Mouse (Mus musculus) lung, embryonic 15.5 days (tissue): ENCODE measurements around the gene Sumo1. TPM values are rescaled to one million over a fixed set of nuclear protein-coding genes. Genes with fewer than 3 reads are reported as not detected.

Source experiments
- ATAC-seq: fragments of 200-750 bp; cut with Nextera tagmentation; 2 replicates; pipeline ENCODE4 v1.8.0; 2017; ENCODE audit warnings: moderate number of reproducible peaks, borderline replicate concordance; ENCODE audit not compliant: low FRiP score, low TSS enrichment; ENCODE audit errors: extremely low read depth
- H3K27ac ChIP-seq: fragments of 300-500 bp; sonication (generic); 2 replicates; pipeline ENCODE4 v1.5.1; 2015; ENCODE audit warnings: moderate library complexity, mild to moderate bottlenecking, inconsistent platforms
- H3K27me3 ChIP-seq: fragments of 300-500 bp; sonication (generic); 2 replicates; pipeline ENCODE4 v1.6.1; 2015; ENCODE audit warnings: inconsistent platforms
- H3K36me3 ChIP-seq: fragments of 300-500 bp; sonication (generic); 2 replicates; pipeline ENCODE4 v1.6.1; 2015; ENCODE audit warnings: inconsistent platforms
- H3K4me1 ChIP-seq: fragments of 300-500 bp; sonication (generic); 2 replicates; pipeline ENCODE4 v1.6.1; 2015; ENCODE audit warnings: inconsistent platforms
- H3K4me2 ChIP-seq: fragments of 300-500 bp; sonication (generic); 2 replicates; pipeline ENCODE4 v1.6.1; 2015; ENCODE audit warnings: inconsistent platforms, mild to moderate bottlenecking, moderate library complexity
- H3K4me3 ChIP-seq: fragments of 300-500 bp; sonication (generic); 2 replicates; pipeline ENCODE4 v1.5.1; 2015; ENCODE audit warnings: mild to moderate bottlenecking, inconsistent platforms
- H3K9ac ChIP-seq: fragments of 300-500 bp; sonication (generic); 2 replicates; pipeline ENCODE4 v1.6.1; 2015; ENCODE audit warnings: inconsistent platforms
- H3K9me3 ChIP-seq: fragments of 300-500 bp; sonication (generic); 2 replicates; pipeline ENCODE4 v1.6.1; 2016; ENCODE audit warnings: inconsistent platforms
- WGBS: fragments of 180-500 bp; shearing (Covaris S2); methylation state at CpG from one replicate; pipeline ENCODE4 v1.1.7; 2015; 5-methylcytosine and 5-hydroxymethylcytosine counted together
- polyA plus RNA-seq: library from polyadenylated mRNA; unstranded; fragments of >200 nt; fragmentation: Nextera tagmentation; extraction: Ambion mirVana; gene quantifications from 2 replicates; pipeline ENCODE4 v1.2.1, GENCODE M21; 2015

Gene Sumo1
- polyA plus RNA-seq, 1 experiment from 2014 or later = 400 TPM

GRCm38 (mm10) chr1:59584656-59585410, 85.8 kb downstream of the Sumo1 start:
- Histone ChIP-seq H3K4me3 (peak overlapping the region; percentile 17; the same call in 1 of the 2 replicates), H3K9ac (no peak overlapping the region)
- no peak for ATAC-seq

GRCm38 (mm10) chr1:59580880-59581279, 89.8 kb downstream of the Sumo1 start:
- no peak overlapping the region for H3K9ac ChIP-seq
- no peak overlapping the region for H3K4me2 ChIP-seq
- WGBS = 61% methylated on average over 3 of the region's 3 CpGs
- H3K36me3 ChIP-seq = no peaks in the 10 kb centered on the region
- no peak for ATAC-seq
- H3K4me3 ChIP-seq = no peak overlapping the region
- H3K9me3 ChIP-seq = no peaks in the 10 kb centered on the region
- peak overlapping the region; percentile 62; the same call in 1 of the 2 replicates for H3K27ac ChIP-seq
- H3K4me1 ChIP-seq = peaks cover 44% of the 10 kb centered on the region
- no peaks in the 10 kb centered on the region for H3K27me3 ChIP-seq

More at GRCm38 (mm10) chr1:59584656-59585410, 85.8 kb downstream of the Sumo1 start:
- peak overlapping the region; percentile 45 for H3K4me2 ChIP-seq
- H3K27me3 ChIP-seq = no peaks in the 10 kb centered on the region
- H3K4me1 ChIP-seq = peaks cover 28% of the 10 kb centered on the region
- H3K27ac ChIP-seq = no peak overlapping the region
- H3K36me3 ChIP-seq = no peaks in the 10 kb centered on the region
- H3K9me3 ChIP-seq = no peaks in the 10 kb centered on the region
- WGBS = 18% methylated on average over 18 of the region's 18 CpGs

- Histone ChIP-seq H3K36me3 (no peaks in the 10 kb centered on the region), H3K27me3 (no peaks in the 10 kb centered on the region), H3K4me1 (peaks cover 44% of the 10 kb centered on the region), H3K27ac (peak overlapping the region; percentile 62), H3K4me2 (no peak overlapping the region), H3K9me3 (no peaks in the 10 kb centered on the region), H3K9ac (no peak overlapping the region), H3K4me3 (no peak overlapping the region)
- WGBS = 2% methylated on average over 8 of the region's 8 CpGs
- ATAC-seq = peak; percentile 79
These were observed 90.4 kb downstream of the Sumo1 start for GRCm38 (mm10) chr1:59580131-59580751.

- H3K27me3 ChIP-seq = no peaks in the 10 kb centered on the region
- H3K27ac ChIP-seq = peak overlapping the region; percentile 62
- peaks cover 36% of the 10 kb centered on the region for H3K4me1 ChIP-seq
- H3K9ac ChIP-seq = no peak overlapping the region
- no peaks in the 10 kb centered on the region for H3K9me3 ChIP-seq
- H3K4me3 ChIP-seq = no peak overlapping the region
- WGBS = 10% methylated on average over 5 of the region's 5 CpGs
- ATAC-seq = no peak
- H3K4me2 ChIP-seq = no peak overlapping the region
- H3K36me3 ChIP-seq = no peaks in the 10 kb centered on the region
These were observed 91.3 kb downstream of the Sumo1 start for GRCm38 (mm10) chr1:59579327-59579726.

GRCm38 (mm10) chr1:59578770-59579169, 91.9 kb downstream of the Sumo1 start:
- no peaks in the 10 kb centered on the region for H3K36me3 ChIP-seq
- H3K27ac ChIP-seq = no peak overlapping the region
- H3K4me2 ChIP-seq = no peak overlapping the region
- no peak for ATAC-seq
- H3K9me3 ChIP-seq = no peaks in the 10 kb centered on the region
- 35% methylated on average over 4 of the region's 4 CpGs for WGBS
- H3K27me3 ChIP-seq = no peaks in the 10 kb centered on the region
- no peak overlapping the region for H3K4me3 ChIP-seq
- H3K9ac ChIP-seq = no peak overlapping the region
- H3K4me1 ChIP-seq = peaks cover 31% of the 10 kb centered on the region

GRCm38 (mm10) chr1:59574262-59575187, 96.1 kb downstream of the Sumo1 start:
- 44% methylated on average over 21 of the region's 21 CpGs for WGBS
- Histone ChIP-seq H3K4me1 (peaks cover 13% of the 10 kb centered on the region), H3K27me3 (no peaks in the 10 kb centered on the region), H3K27ac (no peak overlapping the region), H3K4me3 (no peak overlapping the region), H3K9ac (no peak overlapping the region), H3K4me2 (peak overlapping the region; percentile 38), H3K9me3 (no peaks in the 10 kb centered on the region), H3K36me3 (no peaks in the 10 kb centered on the region)
- ATAC-seq = no peak

GRCm38 (mm10) chr1:59573843-59574242, 96.8 kb downstream of the Sumo1 start:
- H3K36me3 ChIP-seq = no peaks in the 10 kb centered on the region
- peaks cover 6% of the 10 kb centered on the region; the same call in 1 of the 2 replicates for H3K4me1 ChIP-seq
- no peak overlapping the region for H3K9ac ChIP-seq
- no peak overlapping the region for H3K27ac ChIP-seq
- no peak overlapping the region for H3K4me2 ChIP-seq
- no peak for ATAC-seq
- no peaks in the 10 kb centered on the region for H3K27me3 ChIP-seq
- H3K4me3 ChIP-seq = no peak overlapping the region
- H3K9me3 ChIP-seq = no peaks in the 10 kb centered on the region
- 83% methylated on average over 3 of the region's 3 CpGs for WGBS

- 82% methylated on average over 3 of the region's 3 CpGs for WGBS
- Histone ChIP-seq H3K9ac (no peak overlapping the region), H3K36me3 (no peaks in the 10 kb centered on the region), H3K27me3 (no peaks in the 10 kb centered on the region), H3K4me2 (no peak overlapping the region), H3K27ac (no peak overlapping the region), H3K4me1 (peaks cover 6% of the 10 kb centered on the region; the same call in 1 of the 2 replicates), H3K4me3 (no peak overlapping the region), H3K9me3 (no peaks in the 10 kb centered on the region)
- ATAC-seq = no peak
These were observed 99.1 kb downstream of the Sumo1 start for GRCm38 (mm10) chr1:59571502-59571901.

GRCm38 (mm10) chr1:59570767-59571166, 99.9 kb downstream of the Sumo1 start:
- 41% methylated on average over 4 of the region's 4 CpGs for WGBS
- Histone ChIP-seq H3K27ac (no peak overlapping the region), H3K36me3 (no peaks in the 10 kb centered on the region), H3K9ac (no peak overlapping the region), H3K4me2 (no peak overlapping the region), H3K27me3 (no peaks in the 10 kb centered on the region), H3K4me1 (peaks cover 6% of the 10 kb centered on the region; the same call in 1 of the 2 replicates), H3K9me3 (no peaks in the 10 kb centered on the region), H3K4me3 (no peak overlapping the region)
- ATAC-seq = no peak

GRCm38 (mm10) chr1:59569301-59569700, 101.3 kb downstream of the Sumo1 start:
- Histone ChIP-seq H3K9ac (no peak overlapping the region), H3K27me3 (no peaks in the 10 kb centered on the region), H3K4me1 (peaks cover 6% of the 10 kb centered on the region; the same call in 1 of the 2 replicates), H3K4me3 (no peak overlapping the region), H3K27ac (no peak overlapping the region), H3K9me3 (no peaks in the 10 kb centered on the region), H3K4me2 (no peak overlapping the region), H3K36me3 (no peaks in the 10 kb centered on the region)
- WGBS = 75% methylated on average over 5 of the region's 5 CpGs
- ATAC-seq = no peak

- Histone ChIP-seq H3K9ac (no peak overlapping the region), H3K4me2 (no peak overlapping the region), H3K36me3 (no peaks in the 10 kb centered on the region), H3K9me3 (no peaks in the 10 kb centered on the region), H3K27ac (no peak overlapping the region), H3K4me1 (peaks cover 6% of the 10 kb centered on the region; the same call in 1 of the 2 replicates), H3K4me3 (no peak overlapping the region), H3K27me3 (no peaks in the 10 kb centered on the region)
- ATAC-seq = no peak
- WGBS = 91% methylated on average over 1 of the region's 1 CpGs
These were observed 102.4 kb downstream of the Sumo1 start for GRCm38 (mm10) chr1:59568283-59568682.
